Mouse (Mus musculus) common myeloid progenitor, adult 5-6 weeks (primary cell): ENCODE measurements around the gene Dlst. TPM values are rescaled to one million over a fixed set of nuclear protein-coding genes. Genes with fewer than 3 reads are reported as not detected.
A peak's percentile ranks its signal among the peaks of the same experiment; 100 is the strongest.

Experiments used
- ATAC-seq: replicated peaks from 2 replicates; pipeline ENCODE4 v1.8.0; 2016; ENCODE audit warnings: low read depth, mild to moderate bottlenecking, moderate TSS enrichment, inconsistent platforms; ENCODE audit not compliant: poor library complexity, severe bottlenecking
- total RNA-seq: library from RNA; stranded (forward); fragments of 200-1000, 187-1606 nt; gene quantifications from 2 replicates; pipeline ENCODE4 v1.2.3, GENCODE M21; 2017

Dlst gene
- total RNA-seq, 1 experiment from 2014 or later = 185 TPM

DNA sequence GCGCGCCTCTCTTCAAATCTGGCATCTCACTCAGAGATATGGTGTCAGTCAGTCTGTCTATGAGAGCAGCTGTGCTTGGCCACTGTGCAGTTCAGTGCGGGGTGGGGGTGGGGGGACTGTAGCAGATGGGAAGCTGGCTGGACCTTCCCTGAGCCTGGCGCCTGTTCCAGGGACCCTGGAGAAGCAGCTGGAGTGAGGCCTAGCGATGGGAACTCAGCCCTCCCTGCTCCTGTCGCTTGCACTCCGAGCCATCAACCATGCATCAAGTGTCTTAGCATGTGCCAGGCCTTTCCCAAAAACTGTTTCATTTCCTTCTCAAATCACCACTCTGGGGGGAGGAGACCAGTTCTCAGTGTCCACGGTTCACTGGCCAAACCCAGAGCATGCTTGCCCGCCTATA is 35.0 kb downstream of the Dlst start:
- ATAC-seq = no peak

DNA sequence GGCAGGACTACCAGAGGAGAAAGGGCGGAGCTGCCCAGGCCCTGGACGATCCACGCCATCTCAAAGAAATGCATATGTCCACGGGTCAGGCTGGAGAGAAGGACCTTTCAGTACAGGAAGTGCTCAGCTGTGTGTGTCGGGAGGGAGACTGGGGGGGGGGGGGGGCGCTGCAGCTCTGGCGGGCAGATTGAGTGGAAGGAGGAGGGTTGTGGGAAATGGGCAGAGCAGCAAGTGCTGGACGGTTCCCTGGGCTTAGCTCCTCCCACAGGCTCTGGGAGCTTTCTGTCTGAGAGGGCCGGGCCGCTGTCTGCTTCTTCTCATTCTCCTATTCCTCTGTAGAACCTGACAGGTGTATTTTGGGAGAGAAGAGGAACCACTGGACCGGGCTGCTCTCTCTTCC is 35.7 kb downstream of the Dlst start:
- 0 out of 2 replicates have a peak, but pooled peaks have one; percentile 20 for ATAC-seq

DNA sequence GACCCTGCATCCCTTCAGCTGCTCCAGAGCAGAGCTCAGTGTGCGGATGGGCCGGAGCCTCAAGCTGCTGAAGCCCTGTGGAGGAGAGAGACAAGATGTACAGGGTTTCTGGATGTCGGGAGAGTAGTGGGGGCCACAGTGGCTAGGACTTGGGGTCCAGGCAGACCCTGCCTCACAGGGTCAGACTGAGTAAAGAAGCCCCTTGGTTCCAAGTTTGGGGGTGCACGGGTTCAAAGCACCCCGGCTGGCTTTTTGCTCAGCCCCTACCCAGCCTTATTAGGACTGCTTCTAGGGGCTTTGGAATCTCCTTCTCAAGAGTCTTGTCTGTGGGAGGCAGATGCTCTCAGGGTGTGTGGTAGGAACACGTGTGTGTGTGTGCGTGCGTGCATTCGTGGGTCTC is 36.2 kb downstream of the Dlst start:
- ATAC-seq = no peak

DNA sequence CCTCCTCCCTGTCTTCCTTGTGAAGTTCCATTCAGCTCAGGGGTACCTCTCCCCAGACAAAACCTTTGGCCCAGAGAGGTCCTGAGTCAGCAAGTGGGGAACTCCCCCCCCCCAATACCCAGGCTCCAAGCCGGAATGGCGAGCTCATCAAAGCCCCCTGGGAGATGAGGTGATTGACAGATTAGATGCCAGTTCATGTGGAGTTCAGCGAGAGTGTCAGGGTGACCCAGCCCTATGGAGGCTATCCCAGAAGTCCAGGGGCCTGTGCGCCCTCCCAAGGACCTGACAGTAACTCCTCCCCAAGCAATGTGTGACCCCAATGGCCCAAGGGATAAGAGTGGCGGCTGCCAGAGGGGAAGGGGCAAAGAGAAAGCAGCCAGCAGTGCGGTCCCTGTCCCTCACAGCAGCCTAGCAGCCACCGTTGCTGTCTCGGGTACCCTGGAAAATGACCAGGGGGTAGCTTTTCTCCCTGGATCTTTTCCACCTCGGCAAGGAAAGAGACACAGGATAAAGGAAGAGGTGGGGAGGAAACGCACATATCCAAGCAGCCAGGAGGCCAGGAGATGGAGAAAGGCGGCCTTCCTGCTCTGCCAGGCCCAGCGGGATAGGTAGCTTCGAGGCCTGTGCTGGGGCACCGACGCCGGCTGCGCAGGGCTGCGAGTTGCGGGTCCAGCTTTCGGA is 39.8 kb downstream of the Dlst start:
- ATAC-seq = no peak

DNA sequence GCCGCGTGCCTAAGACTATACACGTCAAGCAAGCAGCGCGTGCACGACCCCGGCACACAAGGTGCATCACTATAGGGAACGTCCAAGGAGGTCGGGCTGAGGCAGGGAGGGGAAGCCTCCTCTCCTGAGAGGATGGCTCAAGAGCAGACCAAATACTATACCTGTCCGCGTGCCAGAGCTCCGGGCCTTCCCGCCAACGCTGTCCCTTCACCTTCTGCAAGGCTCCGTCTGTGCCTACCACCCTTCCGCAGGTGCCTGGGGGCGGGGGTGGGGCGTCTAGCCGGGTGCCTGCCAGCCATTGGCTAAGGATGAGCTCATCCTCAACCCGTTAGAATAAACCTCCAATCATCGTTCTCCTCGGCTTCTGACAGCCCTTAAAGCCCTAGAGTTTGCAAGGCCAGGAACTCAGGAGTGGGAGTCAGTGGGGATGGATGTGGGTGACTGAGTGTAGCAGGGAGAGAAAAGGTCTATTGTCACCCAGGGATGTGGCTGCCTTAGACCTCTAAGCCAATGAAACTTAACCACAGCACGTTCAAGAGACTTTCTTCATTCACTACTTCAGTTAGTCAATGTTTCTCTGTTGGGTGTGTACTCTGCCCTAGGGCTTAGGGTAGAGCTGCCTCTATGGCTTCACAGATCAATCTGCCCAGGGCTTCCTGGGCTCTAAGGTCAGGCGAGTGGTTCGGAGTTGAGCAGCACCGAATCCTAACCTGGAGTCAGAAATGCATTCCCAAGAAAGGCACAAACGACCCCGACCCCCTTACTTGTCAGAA is 40.6 kb downstream of the Dlst start, which contains the start of gene Rps6kl1:
Gene Rps6kl1 (minus strand): TSS at position 263 of the 773 bp plus-strand sequence.
- peak; percentile 63 for ATAC-seq

DNA sequence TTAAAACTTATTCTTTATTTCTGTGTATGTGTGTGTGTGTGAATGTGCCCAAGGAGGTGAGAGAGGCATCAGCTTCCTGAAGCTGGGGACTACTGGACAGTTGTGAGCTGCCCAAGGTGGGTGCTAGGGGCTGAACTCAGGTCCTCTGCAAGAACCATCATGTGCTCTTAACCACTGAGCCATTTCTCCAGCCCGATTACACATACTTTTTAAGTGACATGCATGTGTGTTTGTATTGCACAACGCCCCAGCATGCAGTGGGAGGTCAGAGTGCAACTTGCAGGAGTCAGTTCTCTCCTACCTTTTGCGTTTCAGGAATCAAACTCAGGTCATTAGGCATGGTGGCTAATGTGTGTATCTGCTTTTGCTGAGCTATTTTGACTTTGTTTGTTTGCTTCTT is 42.4 kb downstream of the Dlst start:
- ATAC-seq = no peak

DNA sequence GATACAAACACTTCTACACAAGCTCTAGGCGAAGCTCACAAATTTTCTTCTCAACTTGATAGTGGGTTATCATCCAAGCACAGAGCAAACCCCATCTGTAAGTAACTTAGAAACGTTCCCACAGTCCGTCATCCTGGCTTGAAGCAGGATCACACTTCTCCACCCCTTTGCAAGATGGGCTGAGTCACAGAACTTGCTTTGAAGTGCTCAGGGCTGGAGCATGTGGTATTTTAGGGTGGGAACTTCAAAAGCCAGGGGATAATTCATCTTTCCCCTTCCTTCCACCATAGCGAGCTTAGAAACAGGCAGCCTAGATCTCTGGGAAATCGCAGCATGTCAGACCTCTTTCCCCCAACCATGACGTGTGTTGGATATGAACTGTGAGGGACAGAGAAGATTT is 45.7 kb downstream of the Dlst start:
- no peak for ATAC-seq

DNA sequence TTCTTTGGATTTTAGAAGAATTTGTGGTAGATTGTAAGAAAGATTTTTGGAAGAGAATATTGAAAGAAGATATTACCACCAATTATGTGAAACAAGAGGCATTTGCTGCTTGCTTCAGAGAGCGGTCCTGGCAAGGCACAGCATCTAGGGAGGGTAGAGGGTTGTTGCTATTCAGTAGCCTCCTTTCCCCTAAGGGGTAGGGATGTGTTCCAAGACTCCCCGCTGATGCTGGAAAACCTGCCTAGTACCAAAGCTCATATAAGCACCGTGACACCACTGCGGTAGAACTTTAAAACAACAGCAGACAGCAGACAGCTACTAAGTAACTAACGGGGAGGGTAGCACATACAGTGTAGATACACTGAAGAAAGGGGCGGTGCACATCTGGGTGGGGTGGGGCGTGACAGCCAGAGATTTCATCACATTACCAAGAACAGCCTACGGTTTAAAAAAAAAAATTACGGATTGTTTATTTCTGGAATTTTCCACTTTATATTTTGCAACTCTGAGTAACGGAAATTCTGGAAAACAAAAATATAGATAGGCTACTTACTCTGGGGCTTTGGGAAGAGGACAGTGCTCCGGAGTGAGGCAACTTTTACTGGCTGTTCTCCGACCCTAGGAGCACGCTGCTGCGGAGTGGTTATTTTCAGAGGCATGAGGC is 47.3 kb downstream of the Dlst start:
- no peak for ATAC-seq

DNA sequence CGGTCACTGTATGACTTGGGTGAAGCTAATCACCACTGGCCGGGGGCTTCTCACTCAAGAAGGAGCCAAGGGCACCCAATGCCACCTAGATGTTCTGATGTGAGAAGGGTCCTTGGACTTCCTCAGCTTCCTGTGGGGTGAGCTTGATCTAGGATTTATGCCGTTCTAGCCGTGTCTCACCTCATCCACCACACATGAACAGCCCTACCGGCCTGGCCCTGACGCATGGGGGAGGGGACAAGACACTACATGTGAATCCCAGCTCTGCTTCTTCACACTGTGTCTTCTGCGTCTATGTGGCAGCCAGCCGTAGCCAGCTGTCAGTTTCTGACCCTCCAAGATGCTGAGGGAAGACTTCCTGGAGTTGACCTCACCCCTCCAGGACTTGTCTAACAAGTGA is 48.2 kb downstream of the Dlst start:
- ATAC-seq = no peak

DNA sequence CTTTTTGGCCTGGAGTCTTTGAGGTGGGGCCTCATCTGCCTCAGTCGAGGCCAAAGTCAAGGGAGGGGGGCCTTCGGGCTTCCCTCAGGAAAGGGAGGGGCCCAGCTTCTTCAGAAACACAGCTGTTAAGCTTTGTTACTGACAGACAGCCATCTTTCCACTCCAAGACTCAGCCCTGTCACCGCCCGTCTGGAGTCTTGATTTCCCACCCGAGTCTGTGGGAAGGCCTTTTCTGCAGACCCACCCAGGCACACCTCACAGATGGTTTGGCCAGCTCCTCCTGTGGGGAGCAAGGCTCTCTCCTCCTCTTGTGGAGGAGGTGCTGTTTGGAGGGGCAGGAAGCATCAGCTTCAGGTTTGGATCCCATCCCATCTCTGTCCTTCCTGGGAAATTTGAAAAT is 49.0 kb downstream of the Dlst start:
- ATAC-seq = no peak

DNA sequence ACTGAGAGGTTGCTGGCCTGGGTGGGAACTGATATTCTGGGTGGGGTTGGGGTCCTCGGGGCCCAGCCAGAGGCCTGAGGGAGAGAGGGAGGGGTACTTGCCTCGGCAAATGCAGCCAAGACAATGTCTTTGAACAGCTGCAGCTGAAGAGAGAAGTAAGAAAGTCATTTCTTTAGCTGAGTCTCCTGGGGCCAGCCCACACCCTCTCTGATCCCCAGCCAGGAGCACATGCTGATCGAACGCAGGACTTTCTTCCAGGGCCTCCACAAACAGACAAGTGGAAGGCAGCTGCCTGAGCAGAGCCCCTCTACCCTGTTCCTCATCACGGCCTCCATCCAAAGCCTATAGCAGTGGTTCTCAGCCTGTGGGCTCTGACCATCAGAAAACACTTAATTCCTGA is 54.4 kb downstream of the Dlst start:
- no peak for ATAC-seq

DNA sequence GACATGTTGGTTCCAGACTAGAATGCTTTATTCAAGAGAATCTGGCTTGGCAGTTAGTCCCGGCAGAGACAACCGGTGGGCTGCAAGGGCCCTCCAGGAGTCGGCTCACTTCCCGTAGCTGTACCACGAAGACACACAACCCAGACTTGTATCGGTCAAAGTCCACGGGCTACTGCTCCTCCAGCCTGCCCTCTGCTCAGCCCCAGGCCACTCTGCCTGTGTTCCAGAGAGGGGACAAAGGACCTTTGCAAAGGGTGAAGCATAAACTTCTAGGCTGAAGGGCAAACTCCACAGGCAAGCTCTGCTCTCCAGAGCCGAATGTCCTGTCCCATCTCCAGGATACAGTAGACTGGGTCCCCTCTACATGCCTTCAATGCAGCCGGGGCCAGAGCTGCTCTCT is 56.0 kb downstream of the Dlst start:
- no peak for ATAC-seq

DNA sequence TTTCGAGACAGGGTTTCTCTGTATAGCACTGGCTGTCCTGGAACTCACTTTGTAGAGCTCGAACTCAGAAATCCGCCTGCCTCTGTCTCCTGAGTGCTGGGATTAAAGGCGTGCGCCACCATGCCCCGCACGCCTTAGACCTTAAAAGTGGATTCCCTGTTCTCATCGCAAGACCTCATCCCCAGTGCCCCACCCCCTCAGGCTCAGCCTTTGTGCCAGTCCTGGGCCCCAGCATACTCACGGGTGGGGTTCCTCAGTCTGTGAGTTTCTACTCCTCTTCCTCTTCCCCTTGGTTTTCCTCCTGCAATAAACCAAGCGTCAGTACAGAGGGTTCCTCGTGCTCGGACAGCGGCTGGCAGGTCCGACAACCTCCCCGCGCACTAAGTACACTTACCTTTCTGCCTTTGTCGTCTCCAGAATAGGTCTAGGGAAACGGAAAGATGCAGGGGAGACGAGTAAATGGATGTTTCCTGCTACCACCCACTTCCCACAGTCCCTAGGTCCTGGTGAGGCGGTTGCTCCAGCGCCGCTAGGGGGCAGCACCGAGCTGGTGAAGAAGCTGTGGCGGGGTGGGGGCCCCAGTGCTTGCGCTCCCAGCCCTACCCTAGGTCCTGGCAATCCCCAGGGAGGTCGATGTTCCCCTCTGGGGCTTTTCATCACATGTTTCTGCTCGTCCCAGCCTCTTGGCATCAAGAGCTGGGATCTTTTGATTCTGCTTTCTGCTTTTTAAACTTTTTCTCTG is 58.7 kb downstream of the Dlst start:
- ATAC-seq = peak; percentile 96

DNA sequence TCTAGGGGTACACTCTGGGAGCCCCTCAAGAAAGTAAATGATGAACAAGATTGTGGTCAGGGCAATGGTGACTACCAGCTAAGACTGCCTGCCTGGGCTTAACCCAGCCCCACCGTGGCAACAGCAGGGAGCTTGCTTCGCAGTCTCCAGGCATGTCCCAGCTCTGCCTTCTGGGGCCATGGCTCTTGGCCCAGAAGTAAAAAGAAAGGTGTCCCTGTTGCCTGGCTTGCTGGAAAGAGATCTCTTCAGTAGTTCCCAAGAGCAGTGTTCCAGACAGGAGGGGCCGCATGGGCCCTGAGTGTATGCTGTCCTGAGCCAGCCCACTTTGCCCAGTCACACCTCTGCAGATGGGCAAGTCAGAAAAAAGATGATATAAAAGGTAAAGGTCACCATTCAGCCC is 59.2 kb downstream of the Dlst start:
- ATAC-seq = no peak

DNA sequence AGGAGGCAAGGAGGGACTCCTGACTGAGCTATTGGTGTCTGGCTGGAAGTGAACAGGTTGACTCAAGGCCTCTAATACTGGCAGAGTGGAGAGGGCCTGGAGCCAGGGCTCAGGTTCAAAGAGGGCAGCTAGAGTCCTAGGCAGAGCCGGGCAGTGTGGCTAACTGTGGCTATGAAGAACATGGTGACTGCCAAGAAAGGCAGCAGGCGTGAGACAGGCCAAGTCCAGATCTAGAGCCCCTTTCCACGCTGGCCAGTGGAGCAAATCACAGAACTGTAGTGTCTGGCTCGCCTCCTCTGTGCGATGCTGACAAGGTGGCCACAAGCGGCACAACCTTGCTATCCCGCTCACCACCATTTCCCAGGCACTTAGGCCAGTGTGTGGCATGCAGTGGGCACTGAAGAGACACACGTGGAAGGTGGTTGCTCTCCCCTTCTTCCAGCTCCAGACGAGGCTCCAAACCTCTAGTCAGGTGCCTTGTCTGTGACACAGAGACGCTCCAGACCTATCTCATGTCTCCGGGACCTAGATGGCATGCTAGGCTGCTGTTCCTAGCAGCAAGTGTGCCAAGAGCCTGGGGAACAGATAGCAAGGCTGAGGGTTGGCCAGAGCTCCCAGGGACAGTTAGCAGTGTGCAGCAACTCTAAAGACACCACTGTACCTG is 59.8 kb downstream of the Dlst start:
- ATAC-seq = no peak

DNA sequence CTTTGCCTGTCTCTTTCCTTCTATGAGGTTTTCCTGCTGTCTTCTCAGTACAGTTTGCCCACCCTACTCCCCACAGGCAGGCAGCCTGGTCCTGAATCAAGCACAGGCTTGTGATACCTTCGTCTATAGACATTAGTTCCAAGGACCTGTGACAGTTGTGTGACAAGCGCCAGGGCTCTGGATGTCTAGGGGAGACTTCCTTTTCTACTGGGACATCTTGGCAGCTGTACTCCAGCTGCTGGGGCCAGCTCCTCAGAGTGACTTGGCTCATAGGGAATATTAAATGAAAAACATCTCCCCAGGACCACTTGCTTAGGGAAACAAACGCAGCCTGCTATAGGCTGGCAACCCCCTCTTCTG is 60.3 kb downstream of the Dlst start:
- ATAC-seq = no peak

DNA sequence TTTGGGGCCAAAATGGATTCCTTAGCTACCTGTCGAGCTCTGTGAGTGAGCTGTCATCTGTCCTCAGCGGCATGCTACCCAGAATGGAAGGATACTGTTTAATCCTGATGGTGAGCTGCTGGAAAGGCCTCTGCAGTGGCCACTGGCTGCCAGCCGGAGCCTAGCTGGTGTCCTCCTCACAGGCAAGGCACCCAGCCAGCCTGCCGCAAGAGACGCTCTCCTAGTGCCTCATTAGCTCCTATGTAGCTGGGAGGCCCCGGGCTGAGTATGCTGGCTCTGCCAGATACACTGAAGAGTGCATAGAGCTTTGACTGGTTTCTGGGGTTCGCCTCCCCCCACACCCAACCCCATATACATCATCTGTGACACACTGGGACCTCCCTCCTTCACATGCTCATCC is 63.4 kb downstream of the Dlst start:
- ATAC-seq = no peak

DNA sequence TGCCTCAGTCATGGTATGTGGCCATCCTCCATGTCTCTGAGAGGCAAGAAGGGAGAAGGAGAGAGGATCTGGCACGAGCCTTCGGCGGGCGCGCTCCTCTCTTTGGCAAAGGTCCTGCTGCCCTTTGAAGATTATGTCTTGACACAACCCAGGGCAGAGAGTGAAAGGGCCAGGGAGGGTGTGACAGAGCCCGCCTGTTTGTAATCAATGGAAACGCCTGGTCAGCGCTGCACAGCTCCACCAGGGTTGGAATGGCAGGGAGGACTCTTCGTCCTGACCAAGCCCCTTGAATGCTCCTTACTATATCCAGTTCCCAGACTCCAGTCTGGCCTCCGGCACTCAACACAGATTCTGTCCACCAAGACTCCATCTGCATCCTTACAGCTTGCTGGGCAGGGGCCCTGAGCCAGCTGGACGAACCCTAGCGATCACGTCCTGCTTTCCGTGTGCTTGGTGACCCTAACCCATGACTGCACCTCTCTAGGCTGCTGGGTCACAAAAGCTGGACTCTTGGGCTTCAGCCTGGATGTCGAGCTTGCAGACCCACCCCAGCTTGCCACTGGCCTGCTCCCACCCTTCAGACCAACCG is 64.5 kb downstream of the Dlst start:
- no peak for ATAC-seq

DNA sequence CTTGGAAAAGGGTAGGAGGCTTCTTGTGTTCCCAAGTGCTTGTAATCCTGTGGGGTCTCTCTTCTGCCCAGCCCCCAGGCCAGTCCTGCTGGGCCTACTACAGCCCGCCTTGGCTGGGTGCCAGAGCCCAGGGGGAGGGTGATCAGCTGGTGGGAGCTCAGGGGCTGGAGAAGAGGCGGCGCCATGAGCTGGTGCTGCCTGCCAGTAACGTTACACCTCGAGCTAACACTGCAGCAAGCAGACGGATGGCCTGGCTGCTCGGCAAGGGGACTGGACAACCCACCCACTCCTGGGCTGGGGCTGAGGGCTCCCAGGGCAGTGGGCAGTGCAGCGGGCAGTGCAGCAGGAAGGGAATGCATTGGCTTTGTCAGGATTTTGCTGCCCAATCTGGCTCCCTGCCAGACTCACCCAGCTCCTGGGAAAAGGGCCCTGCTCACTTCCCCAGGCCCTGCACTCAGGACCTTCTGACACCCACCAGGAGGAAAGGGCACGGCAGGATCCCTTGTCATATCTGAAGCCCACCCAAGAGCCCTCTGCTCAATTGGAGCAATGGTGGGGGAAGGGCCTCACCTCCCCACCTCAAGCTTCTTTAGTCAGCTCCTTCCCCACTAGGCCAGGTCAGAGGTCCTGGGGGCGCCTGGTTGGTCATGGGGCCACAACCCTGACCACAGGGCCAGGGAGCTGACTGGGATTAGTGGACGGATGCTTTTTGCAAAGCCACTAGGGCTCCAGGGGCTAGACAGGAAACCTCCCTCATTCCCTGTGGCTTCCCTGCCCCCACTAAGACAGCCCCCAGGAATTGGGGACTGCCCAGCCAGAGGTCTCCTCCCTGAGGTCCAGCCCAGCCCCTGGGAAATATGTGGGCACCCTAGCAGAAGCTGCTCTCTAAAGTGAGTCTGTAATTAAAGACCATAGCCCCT is 65.6 kb downstream of the Dlst start:
- ATAC-seq = no peak
